Mouse (Mus musculus): ENCODE results near the gene Islr2. TPM values are rescaled to one million over a fixed set of nuclear protein-coding genes. Genes with fewer than 3 reads are reported as not detected.

Gene Islr2
- total RNA-seq, 2 experiments from 2014 or later, result 0.23 to 0.42 TPM

DNA sequence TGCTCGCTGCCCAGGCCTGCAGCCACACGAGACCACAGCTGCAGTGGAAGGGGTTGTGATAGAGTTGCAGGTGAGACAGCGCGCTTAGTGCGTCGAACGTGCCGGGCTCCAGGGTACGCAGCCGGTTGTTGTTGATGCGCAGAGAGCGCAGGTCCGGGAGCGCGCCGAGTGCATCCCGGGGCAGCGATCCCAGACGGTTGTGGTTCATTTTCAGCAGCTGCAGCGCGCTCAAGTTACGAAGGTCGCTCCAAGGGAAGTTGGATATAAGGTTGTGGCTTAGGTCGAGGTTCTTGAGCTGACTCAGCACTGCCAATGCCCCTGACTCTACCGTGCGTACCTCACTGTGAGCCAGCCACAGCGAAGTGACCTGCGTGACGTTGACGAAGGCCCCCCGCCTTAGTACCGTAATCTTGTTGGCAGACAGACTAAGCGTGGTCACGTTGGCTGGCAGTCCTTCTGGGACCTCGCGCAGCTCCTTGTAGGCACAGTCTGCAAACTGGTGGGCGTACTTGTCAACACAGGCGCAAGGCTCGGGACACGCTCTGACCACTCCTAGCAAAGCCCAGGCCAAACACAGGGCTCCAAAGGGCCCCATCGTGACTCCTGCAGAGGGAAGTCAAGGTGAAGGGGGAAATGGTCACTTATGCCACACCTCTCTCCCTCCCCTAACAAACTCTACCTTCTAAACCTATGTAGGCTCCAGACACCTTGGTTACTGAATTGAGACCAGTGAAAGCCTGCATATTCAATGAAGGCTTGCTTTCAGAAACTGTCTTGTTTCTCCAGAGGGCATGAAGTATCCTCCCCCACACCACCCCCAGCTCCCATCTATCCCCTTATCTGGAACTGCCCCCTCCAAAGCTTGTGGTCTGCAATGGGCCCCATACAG lies 4.5 kb downstream of the Islr2 start:
- no peak for ATAC-seq (replicated peaks; ENCODE audit: low FRiP score, poor library complexity, severe bottlenecking)

GRCm38 (mm10) chr9:58198801-58199371 lies 5.2 kb downstream of the Islr2 start:
- ATAC-seq (replicated peaks; ENCODE audit: low FRiP score, poor library complexity, severe bottlenecking), result no peak

DNA sequence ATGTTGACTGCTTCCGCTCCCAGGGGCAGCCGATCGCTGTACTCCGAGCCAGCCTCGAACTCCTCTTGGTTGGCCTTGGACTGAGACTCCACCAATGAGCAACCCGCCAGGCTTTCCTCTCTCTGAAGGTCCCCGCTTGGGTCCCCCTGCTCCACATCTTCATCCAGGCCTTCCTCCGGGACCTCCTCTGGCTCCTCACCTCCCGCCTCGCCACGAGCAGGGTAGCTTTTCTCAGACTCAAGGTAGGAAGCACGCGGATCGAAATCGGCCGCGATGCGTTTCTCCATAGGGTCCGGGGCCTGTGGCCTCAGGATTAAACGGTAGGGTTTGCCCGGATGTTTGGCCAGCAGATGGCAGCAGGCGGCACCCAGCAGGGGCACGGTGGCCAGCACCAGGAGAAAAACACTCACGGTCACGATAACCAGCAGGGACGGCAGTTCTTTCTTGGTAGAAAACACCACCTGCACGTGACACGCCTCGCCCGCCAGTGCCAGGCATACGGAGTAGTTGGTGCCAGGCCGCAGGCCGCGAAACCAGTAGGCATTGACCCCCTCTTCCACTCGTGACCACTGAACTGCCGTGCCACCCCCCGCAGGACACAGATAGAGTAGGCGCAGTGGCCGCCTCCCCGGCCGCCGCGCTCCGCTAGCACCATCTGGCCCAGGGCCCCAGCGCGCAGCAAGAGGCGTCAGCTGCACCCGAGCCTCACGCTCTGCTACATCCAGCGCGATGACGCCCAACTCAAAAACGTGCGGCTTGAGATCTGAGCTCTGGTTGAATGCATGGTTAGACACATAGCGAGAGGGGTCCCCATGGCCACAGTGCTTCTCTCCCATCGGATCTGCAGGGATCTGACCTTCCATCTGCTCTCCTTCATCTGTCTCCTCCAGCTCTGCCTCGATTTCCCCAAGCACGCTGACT lies 6.1 kb downstream of the Islr2 start:
- peak; percentile 76 for ATAC-seq (replicated peaks; ENCODE audit: low FRiP score, poor library complexity, severe bottlenecking)

DNA sequence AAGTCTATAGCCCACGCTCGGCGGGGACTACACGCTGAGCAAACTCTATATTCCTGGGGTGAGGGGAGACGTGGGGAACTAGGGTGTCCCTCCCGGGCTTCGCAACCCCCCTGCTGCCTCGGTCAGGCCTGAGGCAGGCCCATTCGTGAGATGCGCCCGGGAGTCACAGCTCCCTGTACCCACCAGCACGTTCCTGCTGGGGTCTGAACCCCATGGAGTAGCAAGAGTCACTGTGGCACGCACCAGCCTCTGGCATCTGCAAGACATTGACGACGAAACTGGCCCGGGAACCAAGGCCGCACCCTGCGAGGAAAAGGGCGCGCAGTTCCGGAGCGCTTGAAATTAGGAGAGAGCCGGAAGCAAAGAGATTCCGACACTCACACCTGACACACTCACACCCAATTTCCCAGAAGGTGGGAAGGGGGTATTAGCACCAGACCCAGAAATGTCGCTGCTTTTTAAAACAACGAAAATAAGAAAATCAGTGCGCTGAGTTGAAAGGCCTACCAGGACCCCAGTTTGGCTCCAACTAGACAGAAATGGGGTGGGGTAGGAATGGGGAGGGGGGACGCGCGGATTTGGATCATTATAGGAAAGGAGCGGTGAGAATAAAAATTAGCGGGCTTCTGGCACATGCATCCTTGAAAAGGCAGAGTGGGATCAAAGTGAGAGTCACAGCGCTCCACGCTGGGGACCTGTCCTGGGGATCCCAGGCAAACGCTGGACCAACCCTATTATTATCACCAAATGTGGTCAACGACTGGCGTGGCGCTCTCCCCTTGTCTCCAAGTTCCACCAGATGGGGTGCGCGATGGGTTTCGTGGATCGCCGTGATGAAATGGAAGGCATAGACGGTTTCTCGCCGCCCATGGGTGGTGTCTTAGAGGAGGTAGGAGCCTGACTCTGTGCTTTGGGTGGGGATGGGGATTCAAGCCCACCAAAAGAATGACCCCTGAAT lies 7.2 kb downstream of the Islr2 start:
- ATAC-seq (replicated peaks; ENCODE audit: low FRiP score, poor library complexity, severe bottlenecking), result no peak

DNA sequence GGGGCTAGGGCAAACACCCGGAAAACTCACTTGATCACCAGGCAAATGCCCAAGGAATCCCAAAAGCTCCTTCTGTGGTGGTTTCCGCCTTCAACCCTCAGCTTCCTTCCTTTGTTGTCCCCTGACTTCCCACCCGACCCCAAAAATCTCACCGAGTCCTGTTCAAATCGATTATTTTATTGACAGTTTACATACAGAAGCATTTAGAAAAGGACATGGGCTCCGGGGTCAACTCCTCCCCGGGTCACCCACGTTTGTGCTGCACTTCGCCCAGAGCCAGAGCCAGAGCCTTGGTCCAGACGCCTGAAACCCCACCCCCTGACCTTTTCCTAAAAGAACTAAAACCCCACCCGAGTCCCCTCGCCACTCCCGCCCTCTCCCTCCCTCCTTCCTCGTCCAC lies 8.0 kb downstream of the Islr2 start:
- ATAC-seq (replicated peaks; ENCODE audit: low FRiP score, poor library complexity, severe bottlenecking), result no peak

DNA sequence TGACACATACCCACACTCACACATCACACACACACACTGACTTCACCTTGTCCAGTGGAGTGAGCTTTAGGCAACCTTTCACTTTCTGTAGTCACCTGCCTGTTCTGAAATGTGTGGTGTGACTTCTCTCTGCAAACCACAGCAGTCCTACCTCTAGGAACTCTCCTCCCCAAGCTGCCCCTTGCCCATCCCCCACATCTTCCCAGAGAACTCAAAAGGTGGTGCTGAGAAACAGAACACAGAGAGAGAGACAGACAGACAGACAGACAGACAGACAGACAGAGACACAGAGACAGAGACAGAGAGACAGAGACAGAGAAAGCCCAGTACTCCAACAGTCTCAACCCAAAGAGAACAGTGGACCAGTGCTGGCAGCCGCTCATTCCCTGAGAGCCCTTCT lies 8.4 kb downstream of the Islr2 start:
- no peak for ATAC-seq (replicated peaks; ENCODE audit: low FRiP score, poor library complexity, severe bottlenecking)

- no peak for ATAC-seq (replicated peaks; ENCODE audit: low FRiP score, poor library complexity, severe bottlenecking)
Measured at GRCm38 (mm10) chr9:58194222-58194621, 9.9 kb downstream of the Islr2 start.

DNA sequence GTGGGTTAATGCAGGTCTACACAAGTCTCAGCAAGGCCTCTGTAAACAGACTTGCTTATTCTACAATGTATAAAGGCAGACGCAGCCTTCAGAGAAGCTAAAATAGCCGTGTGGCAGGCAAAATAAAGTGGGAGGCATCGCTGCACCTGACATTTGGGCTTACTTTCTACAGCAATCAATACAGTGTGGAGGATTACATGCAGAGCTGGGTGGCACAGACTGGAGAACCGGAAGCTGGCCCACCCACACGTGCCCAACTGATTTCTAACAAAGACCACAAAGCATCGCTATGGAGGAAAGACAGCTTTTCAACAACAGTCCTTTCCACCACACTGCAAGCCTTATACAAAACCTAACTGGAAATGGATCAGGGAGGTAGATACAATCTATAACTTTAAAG lies 19.7 kb downstream of the Islr2 start:
- ATAC-seq (replicated peaks; ENCODE audit: low FRiP score, poor library complexity, severe bottlenecking), result no peak

GRCm38 (mm10) chr9:58179390-58179789 lies 24.7 kb downstream of the Islr2 start:
- ATAC-seq (replicated peaks; ENCODE audit: low FRiP score, poor library complexity, severe bottlenecking), result no peak

GRCm38 (mm10) chr9:58177165-58177564 lies 27.0 kb downstream of the Islr2 start:
- no peak for ATAC-seq (replicated peaks; ENCODE audit: low FRiP score, poor library complexity, severe bottlenecking)

DNA sequence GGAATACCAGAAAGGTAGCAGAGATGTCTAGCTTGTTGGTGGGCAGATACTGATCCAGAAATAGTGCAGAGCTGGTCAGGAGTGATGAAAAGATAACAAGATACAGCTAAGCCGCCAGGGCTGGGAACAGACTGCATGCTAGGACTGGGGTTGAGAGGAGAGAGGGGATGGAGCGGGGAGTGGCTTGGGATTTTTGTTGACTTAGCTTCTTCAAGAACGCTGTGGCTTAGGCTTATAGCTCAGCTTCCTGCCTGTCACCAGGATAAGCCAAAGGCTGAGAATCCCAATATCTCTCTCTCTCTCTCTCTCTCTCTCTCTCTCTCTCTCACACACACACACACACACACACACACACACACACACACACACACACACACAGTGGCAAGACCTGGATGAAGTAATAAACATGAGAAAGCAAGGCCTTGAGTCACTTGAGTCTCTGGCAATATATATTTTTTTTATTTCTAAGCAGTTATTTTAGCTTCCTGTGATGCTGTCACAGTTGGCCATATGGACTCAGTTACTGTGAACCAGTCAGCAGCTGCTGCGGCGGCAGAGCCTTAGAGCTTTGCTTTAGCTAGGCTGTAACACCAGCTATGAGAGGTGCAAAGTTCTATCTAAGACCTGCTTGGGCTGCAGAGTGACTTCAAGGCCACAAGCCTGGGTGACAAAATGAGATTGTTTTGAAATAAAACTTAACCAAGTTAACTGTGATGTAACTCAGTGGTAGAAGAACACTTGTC lies 28.2 kb downstream of the Islr2 start:
- no peak for ATAC-seq (replicated peaks; ENCODE audit: low FRiP score, poor library complexity, severe bottlenecking)

DNA sequence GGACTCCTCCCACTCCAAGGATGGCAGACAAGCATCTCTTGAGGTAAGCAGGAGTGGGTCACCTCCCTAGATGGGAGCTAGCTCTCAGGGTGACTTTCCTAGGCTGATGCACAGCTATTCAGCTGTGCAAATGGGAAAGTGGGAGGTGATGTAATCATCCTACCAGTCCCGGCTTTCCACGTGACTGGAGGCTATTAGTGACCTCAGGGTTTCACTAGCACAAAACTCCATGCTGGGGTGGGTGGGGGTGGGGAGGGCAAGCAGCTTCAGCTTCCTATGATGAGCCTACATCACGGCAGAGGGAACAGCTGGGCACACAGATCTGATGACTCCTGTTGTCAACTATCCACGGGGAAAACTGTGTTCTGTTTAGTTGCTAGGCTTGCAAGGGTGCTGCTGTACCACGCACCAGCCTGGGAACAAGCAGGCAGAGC lies 29.3 kb downstream of the Islr2 start:
- no peak for ATAC-seq (replicated peaks; ENCODE audit: low FRiP score, poor library complexity, severe bottlenecking)

DNA sequence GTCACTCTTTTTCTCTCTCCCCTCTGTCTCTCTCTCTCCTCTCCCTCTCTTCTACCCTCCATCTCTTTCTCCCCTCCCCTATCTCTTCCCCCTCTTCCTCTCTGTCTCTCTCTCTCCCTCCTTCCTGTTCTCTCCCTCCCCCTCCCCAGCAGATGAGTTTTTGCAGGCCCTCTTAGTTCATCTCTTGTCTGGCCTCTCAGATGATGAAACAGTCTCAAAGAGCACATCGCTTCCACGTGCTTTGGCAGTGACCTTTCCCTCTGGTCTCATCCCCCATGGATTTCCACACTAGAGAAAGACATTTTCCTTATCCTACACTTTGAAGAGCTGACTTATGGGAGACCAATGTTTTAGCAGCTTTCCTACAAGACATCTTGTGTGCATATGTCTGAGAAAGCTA lies 31.3 kb downstream of the Islr2 start:
- ATAC-seq (replicated peaks; ENCODE audit: low FRiP score, poor library complexity, severe bottlenecking), result no peak

DNA sequence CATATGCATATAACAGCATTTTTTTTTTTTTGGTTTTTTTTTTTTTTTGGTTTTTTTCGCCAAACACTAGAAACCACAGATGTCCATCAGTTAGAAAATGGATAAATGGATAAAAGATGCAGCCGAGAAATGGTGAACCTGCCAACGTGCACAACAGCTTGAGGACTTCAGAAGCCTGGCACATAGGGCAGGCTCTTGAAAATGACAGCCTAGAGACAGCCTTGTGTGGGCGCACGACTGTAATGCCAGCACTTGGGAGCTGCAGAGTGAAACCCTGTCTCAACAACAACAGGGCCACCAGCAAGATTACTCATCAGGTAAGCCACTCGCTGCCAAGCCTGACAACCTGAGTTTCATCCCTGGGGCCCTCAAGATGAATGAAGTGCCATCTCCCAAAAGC lies 34.7 kb downstream of the Islr2 start:
- ATAC-seq (replicated peaks; ENCODE audit: low FRiP score, poor library complexity, severe bottlenecking), result no peak

DNA sequence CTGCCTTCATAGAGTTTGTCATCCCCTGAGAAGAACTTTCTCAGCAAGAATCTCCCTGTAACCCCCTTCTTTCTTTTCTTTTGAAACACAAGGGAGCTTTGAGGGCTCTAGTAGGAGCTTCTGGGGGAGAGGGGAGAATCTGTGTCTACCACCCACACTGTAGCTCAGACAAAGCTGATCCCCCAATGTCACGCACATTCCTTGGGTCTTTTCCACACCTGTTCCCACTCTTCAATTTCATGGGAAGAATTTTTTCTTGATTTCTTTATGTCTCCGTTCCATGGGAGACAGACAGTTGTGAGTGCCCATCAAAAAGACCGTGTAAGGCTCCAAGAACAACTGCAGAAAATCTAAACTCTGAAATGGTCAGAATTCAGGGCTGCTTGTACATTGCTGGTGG lies 35.2 kb downstream of the Islr2 start:
- no peak for ATAC-seq (replicated peaks; ENCODE audit: low FRiP score, poor library complexity, severe bottlenecking)

DNA sequence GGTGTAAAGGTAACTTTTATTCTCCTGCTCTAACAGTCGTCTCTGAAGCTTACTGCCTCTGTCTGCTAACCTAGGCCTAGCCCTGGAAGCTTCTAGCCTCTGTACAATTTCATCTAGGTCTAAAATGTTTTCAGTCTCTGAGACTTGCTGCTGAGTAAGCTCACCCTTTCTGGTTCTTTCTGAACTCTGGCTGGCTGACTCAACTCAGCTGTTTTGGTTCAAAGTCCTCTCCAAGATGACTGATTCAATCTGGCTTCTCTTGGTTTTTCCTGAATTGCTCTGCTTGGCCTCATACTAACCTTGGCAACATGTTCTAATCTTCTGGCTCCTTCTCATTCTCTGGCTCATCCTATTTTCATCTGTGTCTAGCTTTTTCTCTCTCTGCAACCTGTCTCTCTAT lies 38.3 kb downstream of the Islr2 start:
- no peak for ATAC-seq (replicated peaks; ENCODE audit: low FRiP score, poor library complexity, severe bottlenecking)

GRCm38 (mm10) chr9:58163146-58163545 lies 41.0 kb downstream of the Islr2 start:
- no peak for ATAC-seq (replicated peaks; ENCODE audit: low FRiP score, poor library complexity, severe bottlenecking)

- ATAC-seq (replicated peaks; ENCODE audit: low FRiP score, poor library complexity, severe bottlenecking), result no peak
Measured at GRCm38 (mm10) chr9:58162173-58162572, 41.9 kb downstream of the Islr2 start.

- ATAC-seq (replicated peaks; ENCODE audit: low FRiP score, poor library complexity, severe bottlenecking), result no peak
Measured at GRCm38 (mm10) chr9:58160315-58160714, 43.8 kb downstream of the Islr2 start.

Measured in erythroid progenitor cell, adult 5-6 weeks (primary cell).